Mouse (Mus musculus) layer of hippocampus, adult 8-10 months (tissue): Measurements from ENCODE around the gene Foxs1. TPM values are rescaled to one million over a fixed set of nuclear protein-coding genes. Genes with fewer than 3 reads are reported as not detected.

Experiments used
- DNase-seq, 2 experiments: peaks; one replicate each; pipeline ENCODE4 v3.0.0; 2022; ENCODE audit warnings: low spot score in 2 of 2
- total RNA-seq, 4 experiments: library from RNA; stranded (reverse); gene quantifications; 2 replicates each; pipeline ENCODE4 v1.2.4; 2022

Gene Foxs1
- under 1 TPM; 0.50 to 0.96 (median 0.78) TPM for total RNA-seq

- DNase-seq: no peak
Measured at GRCm38 (mm10) chr2:152933048-152933447, at the start of gene Foxs1. TSS of gene Foxs1 (minus strand) at chr2:152933208.

GRCm38 (mm10) chr2:152976991-152977390 lies 44.0 kb upstream of the Foxs1 start:
- DNase-seq: no peak

- no peak for DNase-seq
Measured at GRCm38 (mm10) chr2:152965555-152965954, 32.5 kb upstream of the Foxs1 start.

- peak; percentile 83 to 84 for DNase-seq
Measured at GRCm38 (mm10) chr2:152962091-152962793, 29.2 kb upstream of the Foxs1 start, which contains the start of gene Ttll9. TSS of gene Ttll9 (plus strand) at chr2:152962485.

GRCm38 (mm10) chr2:152958116-152958515 lies 25.1 kb upstream of the Foxs1 start:
- no peak for DNase-seq

- no peak for DNase-seq
Measured at GRCm38 (mm10) chr2:152951850-152952720, 19.1 kb upstream of the Foxs1 start.

GRCm38 (mm10) chr2:152951065-152951849 lies 18.2 kb upstream of the Foxs1 start, which contains the start of gene Dusp15:
TSS of gene Dusp15 (minus strand) at chr2:152951698.
- peak; percentile 41 to 52 for DNase-seq

- no peak for DNase-seq
Measured at GRCm38 (mm10) chr2:152950358-152951064, 17.5 kb upstream of the Foxs1 start.

- no peak for DNase-seq
Measured at GRCm38 (mm10) chr2:152948438-152949020, 15.5 kb upstream of the Foxs1 start.

GRCm38 (mm10) chr2:152947098-152947497 lies 14.1 kb upstream of the Foxs1 start:
- DNase-seq: peak; percentile 46 to 62

GRCm38 (mm10) chr2:152944013-152944412 lies 11.0 kb upstream of the Foxs1 start:
- DNase-seq: no peak

GRCm38 (mm10) chr2:152943568-152943967 lies 10.6 kb upstream of the Foxs1 start:
- no peak for DNase-seq

- DNase-seq: no peak
Measured at GRCm38 (mm10) chr2:152942898-152943515, 10.0 kb upstream of the Foxs1 start.

GRCm38 (mm10) chr2:152941776-152942175 lies 8.8 kb upstream of the Foxs1 start:
- no peak for DNase-seq

- DNase-seq: no peak
Measured at GRCm38 (mm10) chr2:152941106-152941505, 8.1 kb upstream of the Foxs1 start.

- DNase-seq: peak in 1 of 2 experiments; percentile 49
Measured at GRCm38 (mm10) chr2:152939846-152940245, 6.8 kb upstream of the Foxs1 start.

- DNase-seq: no peak
Measured at GRCm38 (mm10) chr2:152933614-152934013, 606 bp upstream of the Foxs1 start.

GRCm38 (mm10) chr2:152931456-152932160 lies 1.4 kb downstream of the Foxs1 start:
- DNase-seq: no peak

GRCm38 (mm10) chr2:152930276-152930675 lies 2.7 kb downstream of the Foxs1 start:
- no peak for DNase-seq
